Mouse (Mus musculus) liver, adult 2 months (tissue): ENCODE data around the gene Add2.

Experiments used
- CTCF ChIP-seq: fragments of 200-500 bp; IDR thresholded peaks from 2 replicates; pipeline ENCODE4 v1.5.1; 2011; ENCODE audit warnings: low read depth, low read length, control low read depth
- POLR2A ChIP-seq: fragments of 200-500 bp; IDR thresholded peaks from 2 replicates; pipeline ENCODE4 v1.6.1; 2011; ENCODE audit warnings: low read length, control low read depth; ENCODE audit not compliant: insufficient read depth; ENCODE audit errors: extremely low read depth

GRCm38 (mm10) chr6:86031527-86031926 lies 3.0 kb downstream of the Add2 start:
- no peak for TF ChIP-seq CTCF
- no peak for TF ChIP-seq POLR2A
